Mouse (Mus musculus) myocyte (in vitro differentiated cells): ENCODE results near the gene Spata31d1d. TPM values are rescaled to one million over a fixed set of nuclear protein-coding genes. Genes with fewer than 3 reads are reported as not detected.

Source experiments
- H3K27me3 ChIP-seq: one replicate; pipeline ENCODE4 v1.6.1; 2011; ENCODE audit not compliant: control insufficient read depth, insufficient read depth, insufficient read length
- H3K36me3 ChIP-seq: one replicate; pipeline ENCODE4 v1.6.1; 2011; ENCODE audit not compliant: control insufficient read depth, insufficient read depth
- H3K4me2 ChIP-seq: one replicate; pipeline ENCODE4 v1.6.1; 2011; ENCODE audit warnings: low read depth, control low read depth
- H3K4me3 ChIP-seq: one replicate; pipeline ENCODE4 v1.5.1; 2011; ENCODE audit warnings: mild to moderate bottlenecking, control low read depth, moderate library complexity
- H3K79me2 ChIP-seq: one replicate; pipeline ENCODE4 v1.6.1; 2011; ENCODE audit not compliant: control insufficient read depth, insufficient read depth
- H3ac ChIP-seq: one replicate; pipeline ENCODE4 v1.6.1; 2011; ENCODE audit not compliant: control insufficient read depth, insufficient read length
- CEBPB ChIP-seq: IDR thresholded peaks from 2 replicates; pipeline ENCODE4 v1.6.1; 2011; ENCODE audit warnings: mild to moderate bottlenecking, moderate library complexity; ENCODE audit not compliant: poor library complexity, insufficient read depth, severe bottlenecking
- E2F4 ChIP-seq: IDR thresholded peaks from one replicate; pipeline ENCODE4 v1.6.1; 2011; ENCODE audit warnings: mild to moderate bottlenecking, control low read depth, moderate library complexity; ENCODE audit not compliant: insufficient read depth
- MAX ChIP-seq: IDR thresholded peaks from one replicate; pipeline ENCODE4 v1.6.1; 2011; ENCODE audit warnings: low read depth, mild to moderate bottlenecking, control low read depth
- MYOD1 ChIP-seq, 3 experiments: IDR thresholded peaks; one replicate each; pipeline ENCODE4 v1.6.1; 2011; ENCODE audit warnings: control low read depth in 2 of 3, low read depth in 2 of 3, mild to moderate bottlenecking in 2 of 3, moderate library complexity in 1 of 3; ENCODE audit not compliant: insufficient read length in 2 of 3, control insufficient read depth in 1 of 3
- MYOG ChIP-seq, 3 experiments: IDR thresholded peaks; one replicate each; pipeline ENCODE4 v1.6.1; 2011; ENCODE audit warnings: control low read depth in 2 of 3, low read depth in 2 of 3, mild to moderate bottlenecking in 2 of 3; ENCODE audit not compliant: insufficient read length in 2 of 3, control insufficient read depth in 1 of 3, insufficient read depth in 1 of 3
- POLR2A ChIP-seq: IDR thresholded peaks from one replicate; pipeline ENCODE4 v1.6.1; 2011; ENCODE audit warnings: low read depth, mild to moderate bottlenecking, control low read depth, moderate library complexity; ENCODE audit not compliant: insufficient read length
- POLR2AphosphoS2 ChIP-seq: IDR thresholded peaks from one replicate; pipeline ENCODE4 v1.6.1; 2011; ENCODE audit warnings: low read depth, control low read depth; ENCODE audit not compliant: insufficient read length
- REST ChIP-seq: IDR thresholded peaks from one replicate; pipeline ENCODE4 v1.6.1; 2011; ENCODE audit warnings: mild to moderate bottlenecking, control low read depth, moderate library complexity; ENCODE audit not compliant: insufficient read depth, insufficient read length
- SRF ChIP-seq: IDR thresholded peaks from one replicate; pipeline ENCODE4 v1.6.1; 2011; ENCODE audit warnings: low read depth; ENCODE audit not compliant: control insufficient read depth, insufficient read length
- TCF12 ChIP-seq: IDR thresholded peaks from one replicate; pipeline ENCODE4 v1.6.1; 2011; ENCODE audit warnings: mild to moderate bottlenecking, control low read depth; ENCODE audit not compliant: poor library complexity, insufficient read depth, severe bottlenecking
- TCF3 ChIP-seq: IDR thresholded peaks from one replicate; pipeline ENCODE4 v1.6.1; 2011; ENCODE audit warnings: low read depth, control low read depth; ENCODE audit not compliant: insufficient read length
- USF1 ChIP-seq: IDR thresholded peaks from one replicate; pipeline ENCODE4 v1.6.1; 2011; ENCODE audit warnings: low read depth, mild to moderate bottlenecking, control low read depth, moderate library complexity
- polyA plus RNA-seq: library from polyadenylated mRNA; unstranded; fragments of >200 nt; fragmentation: generic; extraction: Trizol; gene quantifications from one replicate; pipeline ENCODE4 v1.2.1, GENCODE M21; 2012; ENCODE audit warnings: missing spikeins

Spata31d1d gene
- polyA plus RNA-seq, 1 experiment, result not detected

DNA sequence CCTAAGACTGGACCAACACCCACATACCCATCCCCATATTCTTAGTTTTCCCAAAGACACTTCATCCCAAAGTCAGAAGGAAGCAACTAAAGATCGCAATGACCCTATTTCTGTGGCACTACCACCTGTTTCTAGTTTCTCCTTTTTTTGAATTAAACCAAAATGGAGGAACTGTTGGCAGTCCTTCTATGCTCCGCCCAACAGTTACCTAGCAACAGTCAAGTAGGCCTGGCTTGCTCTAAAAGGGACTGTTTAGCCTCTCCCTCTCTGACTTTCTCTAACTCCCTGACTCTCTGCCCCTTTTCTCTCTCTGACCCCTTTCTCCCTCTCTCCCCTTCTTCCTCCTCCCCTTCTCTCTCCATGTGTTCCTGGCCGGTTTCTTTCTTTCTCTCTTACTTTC lies 46.3 kb downstream of the Spata31d1d start:
- Histone ChIP-seq H3K36me3 (no peaks in the 10 kb centered on the region), H3K4me2 (no peak overlapping the region), H3K4me3 (no peak overlapping the region), H3ac (no peak overlapping the region), H3K27me3 (peaks cover 14% of the 10 kb centered on the region), H3K79me2 (no peaks in the 10 kb centered on the region)
- TF ChIP-seq TCF12 (no peak), MYOD1 (IDR thresholded peaks at IDR 0.05; ENCODE audit: control insufficient read depth in 1 of 3, insufficient read length in 2 of 3, low read depth in 2 of 3) (no peak), POLR2AphosphoS2 (no peak), E2F4 (no peak), MYOG (IDR thresholded peaks at IDR 0.05; ENCODE audit: control insufficient read depth in 1 of 3, insufficient read depth in 1 of 3, insufficient read length in 2 of 3, low read depth in 2 of 3) (no peak), MAX (no peak), TCF3 (no peak)

- Histone ChIP-seq H3K27me3 (peaks cover 6% of the 10 kb centered on the region), H3ac (no peak overlapping the region), H3K4me2 (no peak overlapping the region), H3K79me2 (no peaks in the 10 kb centered on the region), H3K4me3 (no peak overlapping the region), H3K36me3 (no peaks in the 10 kb centered on the region)
- TF ChIP-seq CEBPB (no peak), MYOD1 (IDR thresholded peaks at IDR 0.05; ENCODE audit: control insufficient read depth in 1 of 3, insufficient read length in 2 of 3, low read depth in 2 of 3) (no peak), TCF12 (no peak), MYOG (IDR thresholded peaks at IDR 0.05; ENCODE audit: control insufficient read depth in 1 of 3, insufficient read depth in 1 of 3, insufficient read length in 2 of 3, low read depth in 2 of 3) (no peak), POLR2A (no peak), POLR2AphosphoS2 (no peak), MAX (no peak), REST (no peak)
Measured at GRCm38 (mm10) chr13:59682629-59683028, 48.9 kb downstream of the Spata31d1d start.

GRCm38 (mm10) chr13:59679908-59680307 lies 51.6 kb downstream of the Spata31d1d start:
- TF ChIP-seq TCF3 (no peak), MYOD1 (IDR thresholded peaks at IDR 0.05; ENCODE audit: control insufficient read depth in 1 of 3, insufficient read length in 2 of 3, low read depth in 2 of 3) (no peak), SRF (no peak), MAX (no peak), POLR2AphosphoS2 (no peak), MYOG (IDR thresholded peaks at IDR 0.05; ENCODE audit: control insufficient read depth in 1 of 3, insufficient read depth in 1 of 3, insufficient read length in 2 of 3, low read depth in 2 of 3) (no peak), TCF12 (no peak), REST (no peak), E2F4 (no peak), CEBPB (no peak), USF1 (no peak), POLR2A (no peak)
- Histone ChIP-seq H3K79me2 (no peaks in the 10 kb centered on the region), H3K27me3 (peaks cover 6% of the 10 kb centered on the region), H3K36me3 (no peaks in the 10 kb centered on the region), H3ac (no peak overlapping the region), H3K4me3 (no peak overlapping the region), H3K4me2 (no peak overlapping the region)

DNA sequence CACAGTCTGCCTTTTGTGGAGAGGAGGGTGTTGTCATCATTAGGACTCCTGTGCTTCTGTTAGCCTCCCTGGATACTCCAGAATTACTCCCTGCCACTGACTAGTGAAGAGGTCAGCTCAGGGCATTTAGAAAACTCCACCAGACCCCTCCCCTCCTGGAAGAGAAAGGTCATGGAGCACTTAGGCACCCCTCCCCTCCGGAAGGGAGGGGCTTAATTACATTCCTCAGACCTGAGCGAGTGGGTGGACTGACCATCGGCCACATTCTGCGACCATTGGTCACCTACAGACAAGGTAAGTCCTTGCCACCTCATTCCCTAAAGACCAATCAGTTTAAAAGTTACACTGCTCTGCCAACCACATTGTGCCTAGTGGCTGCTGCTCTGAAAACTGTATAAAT lies 52.2 kb downstream of the Spata31d1d start:
- Histone ChIP-seq H3K79me2 (no peaks in the 10 kb centered on the region), H3K27me3 (peaks cover 6% of the 10 kb centered on the region), H3ac (no peak overlapping the region), H3K4me2 (no peak overlapping the region), H3K4me3 (no peak overlapping the region), H3K36me3 (no peaks in the 10 kb centered on the region)
- TF ChIP-seq SRF, result no peak
- TF ChIP-seq MAX, result no peak
- TF ChIP-seq TCF12, result no peak
- TF ChIP-seq REST, result no peak
- no peak for TF ChIP-seq CEBPB
- no peak for TF ChIP-seq MYOG (IDR thresholded peaks at IDR 0.05; ENCODE audit: control insufficient read depth in 1 of 3, insufficient read depth in 1 of 3, insufficient read length in 2 of 3, low read depth in 2 of 3)
- no peak for TF ChIP-seq USF1
- TF ChIP-seq E2F4, result no peak
- no peak for TF ChIP-seq MYOD1 (IDR thresholded peaks at IDR 0.05; ENCODE audit: control insufficient read depth in 1 of 3, insufficient read length in 2 of 3, low read depth in 2 of 3)
- no peak for TF ChIP-seq POLR2AphosphoS2
- TF ChIP-seq POLR2A, result no peak

DNA sequence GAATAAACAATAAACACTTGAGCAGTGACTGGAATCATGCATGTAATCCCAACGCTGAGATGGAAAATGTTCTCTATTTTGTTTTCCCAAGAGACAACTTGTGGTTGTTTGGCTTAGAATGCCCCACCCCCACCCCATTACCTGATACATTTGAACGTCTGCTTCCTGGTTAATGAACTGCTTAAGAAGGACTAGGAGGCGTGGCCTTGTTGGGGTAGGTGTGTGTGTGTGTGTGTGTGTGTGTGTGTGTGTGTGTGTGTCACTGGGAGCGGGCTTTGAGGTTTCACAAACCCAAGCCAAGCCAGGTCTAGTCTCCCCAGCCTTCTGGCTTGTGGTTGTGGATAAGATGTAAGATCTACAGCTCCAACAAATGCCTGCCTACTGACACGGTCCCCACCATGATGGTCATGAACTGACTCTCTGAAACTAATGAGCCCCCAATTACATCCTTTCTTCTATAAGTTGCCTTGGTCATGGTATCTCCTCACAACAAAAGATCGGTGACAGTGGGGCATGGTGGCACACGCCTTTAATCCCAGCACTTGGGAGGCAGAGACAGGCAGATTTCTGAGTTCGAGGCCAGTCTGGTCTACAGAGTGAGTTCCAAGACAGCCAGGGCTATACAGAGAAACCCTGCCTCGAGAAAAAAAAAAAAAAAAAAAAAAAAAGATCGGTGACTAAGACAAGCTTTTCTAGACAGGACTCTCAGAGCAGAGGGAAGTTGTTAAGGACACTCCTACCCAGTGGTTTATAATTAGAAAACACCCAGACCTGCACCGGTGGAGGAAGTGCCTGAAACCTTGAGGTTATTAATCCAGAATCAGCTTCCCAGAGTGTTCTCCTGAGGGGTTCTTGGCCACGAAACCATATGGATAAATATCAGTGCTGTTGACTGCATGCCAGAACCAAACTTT lies 55.0 kb downstream of the Spata31d1d start:
- no peak overlapping the region for H3K4me2 ChIP-seq
- no peaks in the 10 kb centered on the region for H3K79me2 ChIP-seq
- TF ChIP-seq POLR2A (no peak), TCF3 (no peak), REST (no peak)
- H3K4me3 ChIP-seq, result peak overlapping the region; percentile 40
- no peak overlapping the region for H3ac ChIP-seq
- no peaks in the 10 kb centered on the region for H3K36me3 ChIP-seq
- H3K27me3 ChIP-seq, result no peaks in the 10 kb centered on the region

Other genes with a start within 250 kb of the Spata31d1d start
- 10.1 TPM for gene Agtpbp1, start 146.5 kb downstream of the Spata31d1d start, polyA plus RNA-seq
- 32.3 TPM for gene Naa35, start 146.5 kb downstream of the Spata31d1d start, polyA plus RNA-seq
- 4.8 TPM for gene Golm1, start 55.9 kb downstream of the Spata31d1d start, polyA plus RNA-seq
- not detected for gene 4921517D22Rik, start 37.6 kb downstream of the Spata31d1d start, polyA plus RNA-seq
- gene Spata31d1a, start 21.4 kb downstream of the Spata31d1d start, polyA plus RNA-seq, result not detected
- not detected for gene Spata31d1b, start 19.5 kb downstream of the Spata31d1d start, polyA plus RNA-seq
- gene 1700014D04Rik, start 15.0 kb upstream of the Spata31d1d start, polyA plus RNA-seq, result not detected
- gene Isca1, start 38.1 kb upstream of the Spata31d1d start, polyA plus RNA-seq, result 58.8 TPM
- not detected for gene Gm49354, start 50.5 kb upstream of the Spata31d1d start, polyA plus RNA-seq
- gene Tut7, start 91.4 kb upstream of the Spata31d1d start, polyA plus RNA-seq, result 17.8 TPM